Mouse (Mus musculus) R1 (cell line): Measurements from ENCODE around the gene 1700020N01Rik.

Experiments used
- DNase-seq: peaks from one replicate; pipeline ENCODE4 v3.0.0-alpha.2; 2018; ENCODE audit warnings: low read depth, low spot score

The 1700020N01Rik gene

GRCm38 (mm10) chr10:21604476-21604875 is 11.5 kb downstream of the 1700020N01Rik start:
- no peak for DNase-seq

DNA sequence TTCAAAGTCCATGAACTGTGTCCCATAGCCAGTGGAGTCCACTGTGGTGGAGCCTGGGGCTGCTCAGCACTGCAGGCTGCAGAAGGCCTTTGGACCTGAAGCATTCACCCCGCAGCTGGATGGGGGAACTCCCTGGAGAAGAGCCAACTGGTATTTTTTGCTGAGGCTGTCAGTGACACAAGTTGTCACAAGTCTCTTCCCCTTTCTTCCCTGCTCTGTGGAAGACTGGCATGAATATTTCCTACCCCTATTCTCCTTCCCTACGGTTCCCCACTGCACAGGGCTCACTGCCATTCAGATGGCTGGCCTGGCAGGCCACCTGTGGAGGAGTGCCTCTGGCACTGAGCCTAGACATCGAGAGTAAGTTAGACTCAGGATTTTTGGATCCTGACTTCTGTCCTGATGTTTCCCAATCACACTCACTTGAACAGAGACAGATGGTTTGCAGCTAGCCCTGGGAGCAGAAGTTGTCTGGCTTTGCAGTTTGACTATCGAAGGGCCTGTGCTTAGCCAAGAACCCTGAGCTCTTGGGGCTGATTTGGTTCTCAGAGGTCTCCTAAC is 12.1 kb downstream of the 1700020N01Rik start:
- no peak for DNase-seq

- DNase-seq: no peak
Observed at GRCm38 (mm10) chr10:21605601-21606000, 12.7 kb downstream of the 1700020N01Rik start.

DNA sequence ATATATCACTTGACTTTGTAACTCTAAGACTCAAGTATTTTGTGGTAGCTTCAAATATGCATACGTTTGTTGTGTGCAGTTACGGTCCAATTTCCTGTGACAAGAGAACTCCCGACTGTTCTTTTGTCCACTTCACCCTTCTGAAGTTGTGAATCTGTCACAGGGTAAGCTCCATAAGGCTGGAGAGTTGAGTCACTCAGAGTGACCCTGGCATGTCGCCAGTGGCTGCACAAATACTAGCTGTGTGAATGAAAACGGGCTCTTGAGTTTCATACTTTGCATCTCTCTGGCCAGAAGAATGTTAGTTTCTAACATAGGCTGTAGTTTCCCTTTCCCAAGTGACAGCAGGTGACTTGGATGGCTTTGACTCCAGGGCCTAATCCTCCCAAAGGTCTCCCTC is 14.0 kb downstream of the 1700020N01Rik start:
- DNase-seq: no peak

- DNase-seq: no peak
Observed at GRCm38 (mm10) chr10:21609583-21609982, 16.6 kb downstream of the 1700020N01Rik start.

DNA sequence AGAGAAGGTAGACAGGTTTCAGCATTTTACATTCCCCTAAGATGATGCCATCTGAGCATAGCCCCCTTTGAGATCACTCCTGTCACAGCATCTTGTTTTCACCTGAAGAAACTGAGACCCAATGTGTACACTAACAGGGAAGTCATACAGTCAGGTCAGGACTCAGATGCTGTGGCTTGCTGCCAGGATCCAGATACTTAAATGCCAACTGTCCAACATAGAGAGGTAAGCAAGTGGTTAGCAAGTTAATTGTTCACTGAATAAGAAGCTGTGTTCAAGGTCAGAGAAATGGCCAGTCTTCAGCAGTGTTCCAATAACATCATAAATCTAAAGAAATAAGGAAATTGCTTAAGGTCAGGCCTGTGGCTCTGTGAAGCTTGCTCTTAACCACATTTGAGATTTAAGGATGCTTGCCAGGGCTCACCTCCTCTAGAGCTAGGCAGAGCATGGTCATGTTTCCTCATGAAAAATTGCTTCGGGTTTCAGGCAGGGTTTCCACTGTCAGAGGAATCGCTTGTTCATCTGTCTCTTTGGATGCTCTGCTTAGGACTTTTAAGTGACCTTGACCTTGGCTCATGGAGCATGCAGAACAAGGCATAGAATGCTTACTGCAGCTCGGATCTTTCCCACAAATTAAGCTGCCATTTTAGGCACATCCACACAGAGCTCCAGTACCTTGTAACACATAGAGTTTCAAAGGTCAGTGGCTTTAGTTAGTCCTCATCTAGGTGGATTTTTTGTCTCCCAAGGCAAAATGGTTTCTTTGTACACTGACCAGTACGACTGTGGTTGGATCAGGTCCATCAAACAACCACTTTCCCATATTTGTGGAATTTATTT is 20.3 kb downstream of the 1700020N01Rik start:
- no peak for DNase-seq

DNA sequence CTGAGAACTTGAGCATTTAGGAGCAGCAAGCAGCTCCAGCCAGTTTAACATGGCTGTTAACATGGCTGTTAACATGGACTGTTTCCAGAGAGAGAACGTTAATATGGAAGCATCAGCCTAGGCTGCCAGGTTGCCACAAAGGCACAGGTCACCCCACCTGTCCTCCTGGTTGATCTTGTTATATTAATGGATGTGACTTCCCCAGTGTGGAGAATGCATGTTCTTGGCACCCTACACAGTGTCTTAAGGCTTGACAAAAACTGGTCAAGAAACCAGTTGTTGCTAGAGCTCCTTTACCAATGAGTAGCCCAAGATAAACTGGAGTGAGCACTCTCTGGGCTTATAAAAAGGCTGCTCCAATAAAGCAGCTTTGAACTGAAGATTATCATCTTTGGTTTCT is 21.6 kb downstream of the 1700020N01Rik start:
- no peak for DNase-seq

DNA sequence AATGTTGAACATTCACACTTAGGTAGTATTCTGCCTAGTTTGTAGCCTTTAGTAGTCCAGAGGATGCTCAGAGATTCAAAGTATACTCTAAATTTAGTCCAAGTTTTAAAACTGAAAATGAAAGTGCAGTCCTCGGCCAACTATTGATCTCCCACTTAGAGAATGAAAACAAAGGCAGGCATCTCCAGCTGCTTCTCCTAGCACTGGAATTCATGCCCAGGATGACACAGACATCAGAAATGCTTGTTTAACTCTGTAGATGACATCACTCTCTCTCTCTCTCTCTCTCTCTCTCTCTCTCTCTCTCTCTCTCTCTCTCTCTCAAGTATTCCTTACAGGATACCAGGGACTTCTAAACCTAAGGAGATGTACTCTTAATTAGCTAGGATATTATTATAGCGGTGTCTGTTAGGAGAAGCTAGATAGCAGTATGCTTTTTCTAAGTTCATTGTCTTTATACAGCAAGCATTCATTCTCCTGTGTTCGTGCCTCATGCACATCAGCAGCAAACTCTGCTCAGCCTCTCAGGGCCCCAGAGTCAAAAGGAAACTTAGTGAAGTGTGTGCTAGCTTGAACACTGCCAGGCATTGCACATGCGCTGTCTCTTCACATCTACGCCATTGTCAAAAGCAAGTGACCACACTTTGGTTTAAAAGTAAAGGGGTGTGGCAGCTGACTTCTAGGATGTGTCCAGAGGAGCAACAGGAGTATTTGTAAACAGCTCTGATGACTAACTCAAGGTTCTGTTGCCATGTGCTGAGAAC is 26.0 kb downstream of the 1700020N01Rik start:
- DNase-seq: no peak

GRCm38 (mm10) chr10:21622065-21622464 is 29.1 kb downstream of the 1700020N01Rik start:
- DNase-seq: no peak

DNA sequence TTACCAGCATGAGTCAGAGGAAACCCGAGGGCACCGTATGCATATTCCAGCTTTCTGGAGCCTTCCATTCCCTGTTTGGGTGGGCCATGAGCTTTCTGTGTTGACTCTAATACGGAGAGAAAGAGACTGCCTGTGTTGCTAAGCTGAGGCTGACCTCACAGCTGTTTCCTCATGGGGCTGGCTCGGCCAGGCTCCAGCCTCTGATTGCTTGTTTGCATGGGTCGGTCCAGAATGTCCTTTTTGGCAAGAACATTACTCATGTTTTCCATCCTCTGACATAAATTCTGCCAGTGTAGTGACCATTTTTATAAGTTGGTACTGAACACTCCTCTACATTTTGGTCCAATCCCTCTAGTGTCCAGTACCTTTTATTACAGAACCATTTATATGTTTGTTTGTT is 35.6 kb downstream of the 1700020N01Rik start:
- no peak for DNase-seq

DNA sequence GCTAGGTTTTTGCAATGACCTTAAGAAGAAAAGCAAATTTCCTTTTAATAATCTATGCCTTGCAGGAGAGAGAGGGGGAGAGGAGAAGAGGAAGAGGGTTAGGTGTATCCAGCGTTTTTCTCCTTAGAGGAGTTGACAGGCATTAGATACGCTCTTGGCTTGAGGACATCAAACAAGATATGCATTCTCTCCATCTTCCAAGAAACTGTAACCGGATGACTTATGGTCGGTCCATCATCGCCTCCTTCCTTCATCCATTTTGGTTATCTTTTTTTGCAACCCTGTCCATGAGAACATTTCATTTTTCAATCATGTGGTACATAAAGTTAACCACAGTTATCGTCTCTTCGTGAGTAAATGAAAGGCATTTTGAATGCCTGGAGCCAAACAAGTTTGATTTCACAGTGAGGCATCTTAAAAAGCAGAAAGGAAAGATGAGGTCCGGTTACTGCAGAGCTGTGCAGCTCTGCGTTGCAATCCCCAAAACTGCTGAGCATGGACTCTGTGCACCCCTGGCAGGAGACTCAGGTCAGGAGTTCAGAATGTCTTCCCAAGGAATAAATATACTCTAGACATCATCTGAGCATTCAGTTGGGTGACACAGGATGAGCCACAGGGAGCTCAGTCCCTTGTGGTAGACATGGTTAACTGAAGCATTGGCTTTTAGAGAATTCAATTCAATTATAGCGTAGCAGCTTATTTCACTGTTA is 36.2 kb downstream of the 1700020N01Rik start:
- DNase-seq: no peak

DNA sequence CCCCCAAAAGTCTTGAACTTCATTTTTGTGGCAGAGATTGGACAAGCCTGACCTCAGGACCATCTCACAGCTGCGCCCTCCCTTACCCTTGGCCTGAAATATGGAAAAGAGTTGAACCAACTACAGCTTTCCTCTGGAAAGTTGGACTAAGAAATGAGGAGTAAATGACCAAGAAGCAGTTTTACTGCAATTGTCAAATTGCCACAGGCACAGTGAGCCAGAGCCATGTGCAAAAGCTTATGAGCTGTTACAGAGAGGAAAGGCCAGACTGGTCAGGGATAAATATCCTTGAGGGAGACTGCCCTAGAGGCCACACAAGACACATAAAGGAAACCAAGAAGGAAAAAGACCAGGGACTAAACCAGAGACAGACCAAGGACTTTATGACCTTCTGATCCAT is 38.5 kb downstream of the 1700020N01Rik start:
- no peak for DNase-seq

DNA sequence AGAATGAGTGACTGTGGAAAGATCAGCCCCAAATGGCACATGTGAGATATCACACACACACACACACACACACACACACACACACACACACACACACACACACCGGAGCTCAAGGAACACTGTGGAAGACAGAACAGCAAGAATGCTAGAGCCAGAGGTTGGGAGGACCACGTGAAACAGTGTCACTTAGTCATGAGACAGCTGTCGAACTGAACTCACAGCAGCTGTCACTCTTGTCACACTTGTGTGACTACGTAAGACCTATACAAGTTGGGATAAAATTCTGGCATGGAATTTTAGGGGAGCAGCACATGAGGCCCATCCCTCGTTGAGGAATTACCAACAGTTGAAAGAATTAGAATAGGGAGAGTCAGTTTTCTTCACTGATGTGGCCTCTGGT is 39.7 kb downstream of the 1700020N01Rik start:
- no peak for DNase-seq

DNA sequence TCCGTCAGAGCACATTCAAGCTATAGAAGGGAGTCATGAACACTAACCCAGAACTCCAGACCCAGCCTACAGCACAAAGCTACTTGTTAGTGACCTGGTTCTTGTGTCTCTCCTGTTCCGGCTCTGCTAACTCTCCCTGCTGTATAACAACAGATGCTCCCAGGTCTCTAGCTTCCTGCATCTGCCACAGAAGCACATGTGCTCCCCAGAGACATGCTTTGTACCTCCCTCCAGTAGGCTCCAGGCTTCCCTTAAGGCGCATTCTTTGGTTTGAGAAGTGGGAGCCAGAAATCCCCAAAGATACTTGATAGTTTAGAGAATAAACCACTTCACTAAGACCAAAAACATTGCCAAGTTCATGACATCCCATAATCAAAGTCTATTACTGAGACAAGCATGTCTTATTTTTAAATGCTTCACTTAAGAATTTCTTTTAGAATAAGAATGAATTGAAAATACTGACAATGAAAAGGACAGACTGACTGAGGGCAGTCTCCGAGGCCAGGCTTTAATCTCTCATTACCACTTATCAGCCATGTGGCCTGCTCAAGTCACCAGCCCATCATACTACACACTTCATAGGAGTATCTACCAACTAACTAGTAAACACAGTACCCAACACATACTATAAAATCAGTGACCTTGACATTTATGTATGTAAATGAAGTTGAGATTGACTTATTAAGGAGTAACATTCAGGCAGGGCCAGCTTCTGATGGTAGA is 43.2 kb downstream of the 1700020N01Rik start:
- no peak for DNase-seq

- DNase-seq: no peak
Observed at GRCm38 (mm10) chr10:21636711-21637081, 43.8 kb downstream of the 1700020N01Rik start.

DNA sequence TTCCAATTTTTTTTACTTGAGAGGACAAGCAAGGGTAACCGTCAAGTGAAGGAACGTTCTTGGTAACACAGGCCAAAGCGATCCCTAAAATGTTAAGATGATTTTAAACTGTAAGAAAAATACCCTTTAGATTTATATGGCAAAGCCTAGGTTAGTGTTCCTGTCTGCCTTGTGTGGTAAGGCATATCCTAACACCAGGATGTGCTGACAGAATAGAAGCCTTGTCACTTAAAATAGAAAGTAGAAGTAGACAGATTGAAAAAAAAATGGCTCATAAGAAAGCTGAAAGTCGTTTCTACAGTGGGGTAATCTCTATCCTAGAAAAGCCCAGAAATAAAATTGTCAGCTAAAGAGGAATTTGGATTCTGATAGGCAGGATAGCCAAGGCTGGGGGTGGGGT is 58.4 kb downstream of the 1700020N01Rik start:
- no peak for DNase-seq

GRCm38 (mm10) chr10:21652426-21653345 is 59.7 kb downstream of the 1700020N01Rik start:
- no peak for DNase-seq

GRCm38 (mm10) chr10:21653469-21653868 is 60.5 kb downstream of the 1700020N01Rik start:
- peak; percentile 45 for DNase-seq

DNA sequence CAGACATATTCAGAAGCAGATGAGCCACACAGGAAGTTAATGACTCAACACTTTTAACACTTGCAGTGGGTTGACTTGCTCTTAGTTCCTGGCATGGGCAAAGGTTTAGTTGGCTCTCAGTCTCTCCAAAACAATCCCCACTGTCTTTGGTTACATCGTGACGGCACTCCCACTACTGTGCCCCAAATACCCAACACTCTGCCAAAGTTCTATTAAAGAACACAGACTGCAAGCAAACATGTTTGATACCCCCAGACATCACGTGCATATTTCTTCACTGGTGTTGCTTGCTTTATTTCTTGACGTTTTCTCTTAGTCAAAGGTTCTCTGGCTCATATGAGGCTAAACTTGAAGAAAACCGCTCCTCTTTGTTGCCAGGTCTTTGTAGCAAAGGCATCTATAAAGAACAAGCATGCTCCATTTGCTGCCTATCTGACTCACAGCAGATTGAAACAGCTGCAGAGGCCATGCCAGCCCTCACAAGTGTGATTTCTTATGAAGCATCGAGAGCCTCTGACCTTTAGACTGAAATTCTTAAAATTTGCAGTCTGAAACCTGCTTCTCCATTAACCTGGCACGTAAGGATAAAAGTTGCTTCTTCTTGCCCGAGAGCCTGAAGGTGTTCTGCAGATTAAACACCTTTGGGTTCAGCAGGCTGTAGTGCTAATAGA is 66.8 kb downstream of the 1700020N01Rik start:
- no peak for DNase-seq

- peak; percentile 86 for DNase-seq
Observed at GRCm38 (mm10) chr10:21668976-21669375, 76.0 kb downstream of the 1700020N01Rik start.
